Mouse (Mus musculus): ENCODE results near the gene Slc13a3. TPM values are rescaled to one million over a fixed set of nuclear protein-coding genes. Genes with fewer than 3 reads are reported as not detected.

Gene Slc13a3
- polyA plus RNA-seq, 1 experiment from 2014 or later, result 0.53 TPM

- DNase-seq (ENCODE audit: low spot score), result no peak
Observed at GRCm38 (mm10) chr2:165367868-165368439, 105.1 kb downstream of the Slc13a3 start.

DNA sequence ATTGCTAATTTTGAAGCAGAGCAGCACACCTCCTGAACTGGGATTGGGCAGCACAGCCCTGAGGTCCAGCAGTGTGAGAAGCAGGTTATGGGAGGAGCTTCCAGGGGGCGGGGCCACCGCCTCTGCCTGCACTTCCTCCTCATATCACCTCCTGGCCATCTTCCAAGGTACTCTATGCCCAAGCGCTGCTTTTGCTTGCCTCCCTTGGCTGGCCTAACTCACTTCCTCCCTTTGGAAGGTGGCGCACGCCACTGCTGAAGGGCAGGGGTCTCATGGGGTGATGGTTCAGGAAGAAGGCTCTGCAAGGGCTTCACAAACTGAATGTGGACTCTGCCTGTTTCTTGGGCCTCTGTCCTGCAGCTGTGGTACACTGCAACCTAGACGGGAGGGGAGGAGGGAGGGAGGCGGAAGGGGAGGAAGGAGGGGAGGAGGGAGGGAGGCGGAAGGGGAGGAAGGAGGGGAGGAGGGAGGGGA lies 105.9 kb downstream of the Slc13a3 start:
- DNase-seq (ENCODE audit: low spot score), result no peak

DNA sequence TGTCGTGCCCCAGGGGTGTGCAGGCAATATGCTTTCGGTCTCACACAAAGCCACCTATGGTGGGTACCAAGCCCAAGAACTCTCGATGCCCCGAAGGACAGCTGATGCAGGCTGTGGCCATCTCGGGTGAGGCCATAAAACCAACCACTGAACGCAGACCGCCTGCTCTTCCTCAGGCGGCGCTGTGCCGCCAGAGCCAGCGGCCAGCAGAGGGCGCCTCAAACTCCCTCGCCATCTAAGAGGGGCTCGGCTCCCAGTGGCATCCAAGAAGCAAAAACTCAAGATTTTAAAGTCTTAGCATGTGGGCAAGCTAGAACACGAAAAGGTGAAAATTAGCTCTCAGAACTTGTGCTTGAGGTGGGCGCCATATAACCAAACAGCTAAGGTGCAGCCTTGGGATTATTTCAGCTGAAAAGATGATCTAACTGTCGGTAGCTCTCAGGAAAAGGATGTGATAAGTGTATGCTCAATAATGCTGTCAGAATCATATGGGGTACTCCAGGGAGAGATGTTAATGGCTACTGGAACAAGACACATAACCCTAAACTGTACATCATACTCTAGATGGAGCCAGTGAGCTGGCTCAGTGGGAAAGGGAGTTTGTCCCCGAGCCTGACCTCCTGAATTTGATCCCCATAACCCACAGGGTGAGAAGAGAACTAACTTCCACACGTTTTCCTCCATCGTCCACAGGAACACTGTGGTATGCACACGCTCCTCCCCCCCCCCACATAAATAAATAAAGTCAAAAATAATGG lies 108.5 kb downstream of the Slc13a3 start:
- DNase-seq (ENCODE audit: low spot score), result peak; percentile 51

- no peak for DNase-seq (ENCODE audit: low spot score)
Observed at GRCm38 (mm10) chr2:165363282-165363681, 109.7 kb downstream of the Slc13a3 start.

GRCm38 (mm10) chr2:165360861-165361260 lies 112.2 kb downstream of the Slc13a3 start:
- peak; percentile 72 for DNase-seq (ENCODE audit: low spot score)

Other genes starting within 250 kb of the Slc13a3 start
- 0.14 and 0.21 TPM in 2 replicates for gene Cdh22, start 238.4 kb downstream of the Slc13a3 start, polyA plus RNA-seq (2015; fragmentation: Nextera tagmentation; extraction: Ambion mirVana)
- gene Slc35c2, start 185.4 kb downstream of the Slc13a3 start, polyA plus RNA-seq (2015; fragmentation: Nextera tagmentation; extraction: Ambion mirVana), result 49.5 and 49.6 TPM in 2 replicates
- gene Elmo2, start 146.8 kb downstream of the Slc13a3 start, polyA plus RNA-seq (2015; fragmentation: Nextera tagmentation; extraction: Ambion mirVana), result 39.8 and 42.8 TPM in 2 replicates
- 0.14 TPM in 1 of 2 replicates, not detected in the other for gene Zfp663, start 104.5 kb downstream of the Slc13a3 start, polyA plus RNA-seq (2015; fragmentation: Nextera tagmentation; extraction: Ambion mirVana)
- gene Zfp334, start 85.0 kb downstream of the Slc13a3 start, polyA plus RNA-seq (2015; fragmentation: Nextera tagmentation; extraction: Ambion mirVana), result 0.54 and 0.60 TPM in 2 replicates
- gene Ocstamp, start 72.8 kb downstream of the Slc13a3 start, polyA plus RNA-seq (2015; fragmentation: Nextera tagmentation; extraction: Ambion mirVana), result 0.03 TPM in 1 of 2 replicates, not detected in the other
- gene Trp53rka, start 20.1 kb upstream of the Slc13a3 start, polyA plus RNA-seq (2015; fragmentation: Nextera tagmentation; extraction: Ambion mirVana), result 27.3 and 27.4 TPM in 2 replicates
- 0.38 and 0.50 TPM in 2 replicates for gene Slc2a10, start 30.6 kb upstream of the Slc13a3 start, polyA plus RNA-seq (2015; fragmentation: Nextera tagmentation; extraction: Ambion mirVana)
- gene Eya2, start 121.8 kb upstream of the Slc13a3 start, polyA plus RNA-seq (2015; fragmentation: Nextera tagmentation; extraction: Ambion mirVana), result 23.5 and 27.3 TPM in 2 replicates

Measured in thymus, postnatal 0 days (tissue).